Mouse (Mus musculus) CH12.LX (cell line): Measurements from ENCODE around the gene Taar7a.

Source experiments
- BHLHE40 ChIP-seq: IDR thresholded peaks from 2 replicates; pipeline ENCODE4 v1.6.1; 2011; ENCODE audit warnings: mild to moderate bottlenecking, low read depth, low read length, improper control_type of control experiment
- CHD2 ChIP-seq: IDR thresholded peaks from 2 replicates; pipeline ENCODE4 v1.6.1; 2011; ENCODE audit warnings: low read length, improper control_type of control experiment
- CTCF ChIP-seq, 2 experiments: IDR thresholded peaks in 1 of 2; conservative IDR thresholded peaks in 1 of 2; 2 replicates each; pipeline ENCODE4 v1.5.1; 2011 to 2012; ENCODE audit warnings: low read depth in 2 of 2, low read length in 2 of 2, improper control_type of control experiment in 1 of 2, inconsistent platforms in 1 of 2, mild to moderate bottlenecking in 1 of 2, moderate library complexity in 1 of 2
- EP300 ChIP-seq: IDR thresholded peaks from 2 replicates; pipeline ENCODE4 v1.6.1; 2011; ENCODE audit warnings: low read length, improper control_type of control experiment
- JUN ChIP-seq: IDR thresholded peaks from 2 replicates; pipeline ENCODE4 v1.6.1; 2011; ENCODE audit warnings: low read depth, mild to moderate bottlenecking, low read length, improper control_type of control experiment, moderate library complexity; ENCODE audit not compliant: insufficient read depth
- MXI1 ChIP-seq: IDR thresholded peaks from 2 replicates; pipeline ENCODE4 v1.6.1; 2011; ENCODE audit warnings: mild to moderate bottlenecking, low read depth, low read length, improper control_type of control experiment
- MYC ChIP-seq: IDR thresholded peaks from 2 replicates; pipeline ENCODE4 v1.6.1; 2011; ENCODE audit warnings: low read depth, mild to moderate bottlenecking, improper control_type of control experiment, low read length
- NRF1 ChIP-seq: IDR thresholded peaks from 2 replicates; pipeline ENCODE4 v1.6.1; 2014; ENCODE audit warnings: low read depth, mild to moderate bottlenecking, inconsistent platforms, low read length, improper control_type of control experiment, moderate library complexity
- POLR2A ChIP-seq: IDR thresholded peaks from 2 replicates; pipeline ENCODE4 v1.6.1; 2011; ENCODE audit warnings: low read depth, mild to moderate bottlenecking, improper control_type of control experiment, low read length
- RCOR1 ChIP-seq: conservative IDR thresholded peaks from 2 replicates; pipeline ENCODE4 v1.6.1; 2012; ENCODE audit warnings: low read depth, mild to moderate bottlenecking, inconsistent platforms, low read length, improper control_type of control experiment
- SIN3A ChIP-seq: IDR thresholded peaks from 2 replicates; pipeline ENCODE4 v1.6.1; 2012; ENCODE audit warnings: low read length, improper control_type of control experiment, inconsistent platforms
- USF1 ChIP-seq: IDR thresholded peaks from 2 replicates; pipeline ENCODE4 v1.6.1; 2014; ENCODE audit warnings: low read depth, mild to moderate bottlenecking, inconsistent platforms, low read length, improper control_type of control experiment
- ZC3H11A ChIP-seq: IDR thresholded peaks from 2 replicates; pipeline ENCODE4 v1.6.1; 2012; ENCODE audit warnings: low read depth, mild to moderate bottlenecking, inconsistent platforms, low read length, improper control_type of control experiment

- TF ChIP-seq CTCF (conservative IDR thresholded peaks at IDR 0.05 in 1 of 2, IDR thresholded peaks at IDR 0.05 in 1 of 2; ENCODE audit: low read depth in 2 of 2, low read length in 2 of 2), result peak in 1 of 2 experiments; percentile 87; a peak in 3 of 4 replicates
- no peak for TF ChIP-seq MYC
- no peak for TF ChIP-seq EP300
- TF ChIP-seq POLR2A, result no peak
- TF ChIP-seq RCOR1, result no peak
- TF ChIP-seq USF1, result no peak
- no peak for TF ChIP-seq MXI1
- TF ChIP-seq ZC3H11A, result no peak; the same call in 1 of the 2 replicates
- TF ChIP-seq JUN, result no peak
- TF ChIP-seq SIN3A, result no peak
- no peak for TF ChIP-seq BHLHE40
- TF ChIP-seq CHD2, result no peak
- no peak for TF ChIP-seq NRF1
Measured at GRCm38 (mm10) chr10:23978901-23979705, 14.2 kb downstream of the Taar7a start.
